Mouse (Mus musculus) liver, adult 2 months (tissue): Measurements from ENCODE around the gene Bex1. TPM values are rescaled to one million over a fixed set of nuclear protein-coding genes. Genes with fewer than 3 reads are reported as not detected.

Experiments
- DNase-seq: peaks from one replicate; pipeline ENCODE4 v3.0.0-alpha.2; 2011; ENCODE audit warnings: low read depth, low spot score; ENCODE audit errors: extremely low read depth
- H3K27ac ChIP-seq: fragments of 200-500 bp; replicated peaks from 2 replicates; pipeline ENCODE4 v1.5.1; 2012; ENCODE audit warnings: low read depth, mild to moderate bottlenecking, control low read depth, inconsistent platforms, low read length; ENCODE audit not compliant: insufficient read depth
- H3K27me3 ChIP-seq: fragments of 200-500 bp; 2 replicates; pipeline ENCODE4 v1.6.1; 2012; ENCODE audit warnings: mild to moderate bottlenecking, moderate library complexity, low read length, inconsistent platforms; ENCODE audit not compliant: control insufficient read depth, insufficient read depth
- H3K36me3 ChIP-seq: fragments of 200-500 bp; 2 replicates; pipeline ENCODE4 v1.6.1; 2012; ENCODE audit warnings: low read length, inconsistent platforms; ENCODE audit not compliant: control insufficient read depth, insufficient read depth
- H3K4me1 ChIP-seq: fragments of 200-500 bp; 2 replicates; pipeline ENCODE4 v1.6.1; 2011; ENCODE audit warnings: low read length; ENCODE audit not compliant: control insufficient read depth, insufficient read depth
- H3K4me3 ChIP-seq: fragments of 200-500 bp; 2 replicates; pipeline ENCODE4 v1.5.1; 2011; ENCODE audit warnings: low read depth, mild to moderate bottlenecking, control low read depth, low read length, moderate library complexity; ENCODE audit not compliant: insufficient read depth
- H3K79me2 ChIP-seq: fragments of 200-500 bp; 2 replicates; pipeline ENCODE4 v1.6.1; 2012; ENCODE audit warnings: inconsistent platforms, mild to moderate bottlenecking, low read length, moderate library complexity; ENCODE audit not compliant: control insufficient read depth, insufficient read depth
- H3K9ac ChIP-seq: fragments of 200-500 bp; 2 replicates; pipeline ENCODE4 v1.6.1; 2012; ENCODE audit warnings: low read depth, mild to moderate bottlenecking, control low read depth, inconsistent platforms, low read length
- CTCF ChIP-seq: fragments of 200-500 bp; IDR thresholded peaks from 2 replicates; pipeline ENCODE4 v1.5.1; 2011; ENCODE audit warnings: low read depth, low read length, control low read depth
- WGBS: fragments of 180-500 bp; shearing (Covaris S2); methylation state at CpG from one replicate; pipeline ENCODE4 v1.1.7; 2018; 5-methylcytosine and 5-hydroxymethylcytosine counted together
- polyA plus RNA-seq: library from polyadenylated mRNA; depleted of rRNA; stranded (reverse); fragments of >200 nt; gene quantifications from 2 replicates; pipeline ENCODE4 v1.2.3, GENCODE M21; 2012; rRNA removed
- total RNA-seq: library from RNA; depleted of rRNA; stranded (reverse); fragments of >200 nt; gene quantifications from 2 replicates; pipeline ENCODE4 v1.2.3, GENCODE M21; 2014; rRNA removed

Gene Bex1
- total and polyA plus RNA-seq, 2 experiments: not detected

DNA sequence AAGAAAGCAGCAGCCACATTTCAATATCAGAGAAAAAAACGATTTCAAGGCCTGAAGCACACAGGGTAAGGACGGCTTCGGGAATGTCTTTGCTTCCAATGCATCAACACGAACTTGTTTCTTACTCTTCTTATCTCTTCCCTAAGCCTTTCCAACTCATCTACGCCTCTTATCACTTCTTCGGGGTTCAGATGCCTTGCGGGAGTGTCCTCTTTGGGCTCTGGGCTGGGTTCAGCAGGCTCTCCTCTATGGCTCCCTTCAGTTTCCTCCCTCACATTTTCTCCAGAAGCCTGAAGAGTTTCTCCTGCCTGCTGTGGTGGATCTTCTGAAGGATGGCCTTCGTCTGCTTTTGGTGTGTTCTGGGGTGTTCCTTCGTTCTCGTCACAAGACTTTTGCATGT, 44.7 kb downstream of the Bex1 start:
- H3K36me3 ChIP-seq: no peaks in the 10 kb centered on the region
- WGBS: 45% methylated on average over 10 of the region's 10 CpGs
- TF ChIP-seq CTCF: no peak
- no peak overlapping the region for H3K4me3 ChIP-seq
- no peaks in the 10 kb centered on the region for H3K79me2 ChIP-seq
- H3K27me3 ChIP-seq: no peaks in the 10 kb centered on the region
- H3K9ac ChIP-seq: no peak overlapping the region
- no peak overlapping the region for H3K27ac ChIP-seq
- no peak for DNase-seq
- H3K4me1 ChIP-seq: no peaks in the 10 kb centered on the region; the same call in 1 of the 2 replicates

Other genes starting within 250 kb of the Bex1 start
- gene Arxes2, start 221.7 kb downstream of the Bex1 start, total RNA-seq: 0.09 and 0.20 TPM in 2 replicates
- 0.09 TPM in 1 of 2 replicates, not detected in the other for gene Arxes2, start 221.7 kb downstream of the Bex1 start, polyA plus RNA-seq
- gene Arxes1, start 182.1 kb downstream of the Bex1 start, total RNA-seq: not detected in 2 replicates
- gene Arxes1, start 182.1 kb downstream of the Bex1 start, polyA plus RNA-seq: not detected in 2 replicates
- 0.40 TPM in 1 of 2 replicates, not detected in the other for gene Bex2, start 147.3 kb downstream of the Bex1 start, total RNA-seq
- gene Bex2, start 147.3 kb downstream of the Bex1 start, polyA plus RNA-seq: 0.13 TPM in 1 of 2 replicates, not detected in the other
- gene Nxf3, start 130.3 kb downstream of the Bex1 start, total RNA-seq: not detected in 2 replicates
- gene Nxf3, start 130.3 kb downstream of the Bex1 start, polyA plus RNA-seq: not detected in 2 replicates
- gene Bex4, start 76.5 kb downstream of the Bex1 start, total RNA-seq: 0.37 and 0.67 TPM in 2 replicates
- 0.15 and 0.32 TPM in 2 replicates for gene Bex4, start 76.5 kb downstream of the Bex1 start, polyA plus RNA-seq
- gene Tceal8, start 43.2 kb downstream of the Bex1 start, total RNA-seq: 19.1 and 31.2 TPM in 2 replicates
- 3.1 and 5.1 TPM in 2 replicates for gene Tceal8, start 43.2 kb downstream of the Bex1 start, polyA plus RNA-seq
- 0.18 TPM in 1 of 2 replicates, not detected in the other for gene Tceal5, start 11.6 kb downstream of the Bex1 start, total RNA-seq
- not detected in 2 replicates for gene Tceal5, start 11.6 kb downstream of the Bex1 start, polyA plus RNA-seq
- gene Tceal7, start 734 bp downstream of the Bex1 start, total RNA-seq: not detected in 2 replicates
- not detected in 2 replicates for gene Tceal7, start 734 bp downstream of the Bex1 start, polyA plus RNA-seq
- gene Tceal9, start 29.6 kb upstream of the Bex1 start, total RNA-seq: 30.7 and 32.4 TPM in 2 replicates
- 3.1 and 3.9 TPM in 2 replicates for gene Tceal9, start 29.6 kb upstream of the Bex1 start, polyA plus RNA-seq
- gene Bex3, start 54.7 kb upstream of the Bex1 start, total RNA-seq: 1.2 and 1.5 TPM in 2 replicates
- 1.4 and 1.9 TPM in 2 replicates for gene Bex3, start 54.7 kb upstream of the Bex1 start, polyA plus RNA-seq